Mouse (Mus musculus) kidney, embryonic 14.5 days (tissue): ENCODE data around the gene Pdzd11. TPM values are rescaled to one million over a fixed set of nuclear protein-coding genes. Genes with fewer than 3 reads are reported as not detected.

Experiments
- ATAC-seq: fragments of 200-750 bp; cut with Nextera tagmentation; 2 replicates; pipeline ENCODE4 v1.8.0; 2017; ENCODE audit warnings: moderate number of reproducible peaks, mild to moderate bottlenecking, moderate TSS enrichment, moderate library complexity; ENCODE audit not compliant: low FRiP score, low TSS enrichment
- H3K27ac ChIP-seq: fragments of 300-500 bp; sonication (generic); 2 replicates; pipeline ENCODE4 v1.5.1; 2014; ENCODE audit warnings: low read depth, mild to moderate bottlenecking, low read length, moderate library complexity, mixed read lengths
- H3K27me3 ChIP-seq: fragments of 300-500 bp; sonication (generic); 2 replicates; pipeline ENCODE4 v1.6.1; 2014; ENCODE audit warnings: mild to moderate bottlenecking, low read length; ENCODE audit not compliant: control insufficient read depth, insufficient read depth
- H3K36me3 ChIP-seq: fragments of 300-500 bp; sonication (generic); 2 replicates; pipeline ENCODE4 v1.6.1; 2014; ENCODE audit warnings: low read length, mixed read lengths; ENCODE audit not compliant: control insufficient read depth, insufficient read depth
- H3K4me1 ChIP-seq: fragments of 300-500 bp; sonication (generic); 2 replicates; pipeline ENCODE4 v1.6.1; 2014; ENCODE audit warnings: low read length, mixed read lengths; ENCODE audit not compliant: control insufficient read depth, insufficient read depth
- H3K4me2 ChIP-seq: fragments of 300-500 bp; sonication (generic); replicated peaks from 2 replicates; pipeline ENCODE4 v1.6.1; 2014; ENCODE audit warnings: low read depth, mild to moderate bottlenecking, low read length
- H3K4me3 ChIP-seq: fragments of 300-500 bp; sonication (generic); 2 replicates; pipeline ENCODE4 v1.5.1; 2014; ENCODE audit warnings: mild to moderate bottlenecking, low read length
- H3K9ac ChIP-seq: fragments of 300-500 bp; sonication (generic); 2 replicates; pipeline ENCODE4 v1.6.1; 2014; ENCODE audit warnings: low read depth, mild to moderate bottlenecking, low read length, moderate library complexity
- H3K9me3 ChIP-seq: fragments of 300-500 bp; sonication (generic); 2 replicates; pipeline ENCODE4 v1.6.1; 2016; ENCODE audit warnings: low read length; ENCODE audit not compliant: control insufficient read depth
- WGBS: fragments of 180-500 bp; shearing (Covaris S2); extraction: QIAGEN DNeasy Blood & Tissue Kit; methylation state at CpG from one replicate; pipeline ENCODE4 v1.1.7; 2014; 5-methylcytosine and 5-hydroxymethylcytosine counted together
- polyA plus RNA-seq: library from polyadenylated mRNA; unstranded; fragments of >200 nt; fragmentation: Nextera tagmentation; extraction: Ambion mirVana; gene quantifications from 2 replicates; pipeline ENCODE4 v1.2.1, GENCODE M21; 2014

Pdzd11 gene
- 109 and 131 TPM in 2 replicates for polyA plus RNA-seq

DNA sequence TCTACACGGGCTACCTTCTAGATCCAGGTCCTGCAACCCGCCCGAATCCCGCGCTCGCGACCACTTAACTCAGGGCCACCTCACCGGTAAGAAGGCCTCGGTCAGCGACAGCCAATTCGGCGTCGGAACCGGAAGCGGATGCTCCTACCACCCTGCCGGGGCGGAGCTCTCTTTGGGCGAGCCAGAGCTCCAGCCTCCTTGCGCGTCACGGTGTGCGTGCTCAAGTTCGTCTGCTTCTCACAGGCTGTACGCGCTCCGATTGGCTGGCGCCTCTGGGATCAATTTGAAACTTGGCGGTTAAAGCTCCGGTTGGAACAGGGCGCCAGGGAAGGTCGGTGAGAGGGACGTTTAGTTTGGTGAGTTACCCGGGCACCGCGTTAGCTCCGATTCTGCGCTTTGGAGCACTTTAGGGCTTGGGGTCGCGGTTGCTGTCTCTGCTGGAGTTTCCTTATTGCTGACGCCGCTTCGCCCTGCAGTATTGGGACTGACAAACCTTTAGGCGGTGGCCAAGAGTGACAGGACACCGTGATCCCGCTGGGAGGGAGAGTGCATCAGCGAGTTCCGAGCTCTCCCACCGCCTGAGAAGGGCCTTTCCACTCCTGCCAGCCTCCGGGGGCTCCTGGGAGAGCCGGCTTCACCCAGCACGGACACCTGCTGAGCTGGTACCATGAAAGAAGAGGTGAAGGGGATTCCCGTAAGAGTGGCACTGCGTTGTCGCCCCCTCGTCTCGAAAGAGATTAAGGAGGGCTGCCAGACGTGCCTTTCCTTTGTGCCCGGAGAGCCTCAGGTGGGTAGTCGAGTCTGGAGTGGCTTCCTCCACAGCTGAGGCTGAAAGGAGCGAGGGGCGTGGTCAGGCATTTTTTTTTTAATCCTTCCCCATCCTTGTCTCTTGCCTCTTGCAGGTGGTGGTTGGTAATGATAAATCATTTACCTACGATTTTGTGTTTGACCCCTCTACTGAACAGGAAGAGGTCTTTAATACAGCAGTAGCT lies at the start of gene Pdzd11:
Gene Pdzd11, minus strand, starts transcription at position 767 of the 992 bp plus-strand sequence.
- ATAC-seq: peak; percentile 99
- Histone ChIP-seq H3K36me3 (peaks cover 9% of the 10 kb centered on the region; the same call in 1 of the 2 replicates), H3K4me3 (peak within 1 kb of the TSS; percentile 65), H3K9me3 (no peaks in the 10 kb centered on the region), H3K27ac (peak within 1 kb of the TSS; percentile 82), H3K4me2 (peak within 1 kb of the TSS; percentile 49), H3K27me3 (no peaks in the 10 kb centered on the region), H3K9ac (peak within 1 kb of the TSS; percentile 79), H3K4me1 (0 out of 2 replicates have a peak, but pooled peaks cover 6% of the 10 kb centered on the region)
- 27% methylated on average over 62 of the region's 62 CpGs for WGBS

- H3K27me3 ChIP-seq: no peaks in the 10 kb centered on the region
- 90% methylated on average over 2 of the region's 2 CpGs for WGBS
These were observed 38.5 kb upstream of the Pdzd11 start for GRCm38 (mm10) chrX:100664825-100665224.

GRCm38 (mm10) chrX:100652848-100653247 lies 26.5 kb upstream of the Pdzd11 start:
- H3K27me3 ChIP-seq: no peaks in the 10 kb centered on the region
- no peak for ATAC-seq

More at GRCm38 (mm10) chrX:100664825-100665224, 38.5 kb upstream of the Pdzd11 start:
- Histone ChIP-seq H3K4me3 (no peak overlapping the region), H3K9ac (no peak overlapping the region), H3K4me1 (no peaks in the 10 kb centered on the region), H3K27ac (no peak overlapping the region), H3K4me2 (no peak overlapping the region), H3K9me3 (no peaks in the 10 kb centered on the region), H3K36me3 (peaks cover 7% of the 10 kb centered on the region; the same call in 1 of the 2 replicates)
- ATAC-seq: no peak

DNA sequence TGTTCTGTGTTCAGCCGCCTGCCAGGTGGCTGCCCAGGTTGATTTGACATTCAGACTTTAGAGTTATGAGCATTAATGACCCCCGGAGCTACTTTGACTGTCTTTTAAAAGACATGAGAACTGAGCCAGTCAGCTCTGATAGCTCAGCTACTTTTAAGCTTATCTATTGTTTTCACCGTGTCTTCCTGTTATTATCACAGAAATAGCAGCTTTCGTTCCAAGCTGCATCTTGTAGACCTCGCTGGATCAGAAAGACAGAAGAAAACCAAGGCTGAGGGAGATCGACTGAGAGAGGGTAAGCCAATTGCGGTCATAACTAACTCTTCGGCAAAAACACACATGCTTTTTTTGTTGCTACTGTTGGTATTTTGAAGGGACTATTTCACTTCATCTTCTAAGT lies 12.1 kb upstream of the Pdzd11 start:
- Histone ChIP-seq H3K4me2 (no peak overlapping the region), H3K27me3 (no peaks in the 10 kb centered on the region), H3K27ac (no peak overlapping the region), H3K36me3 (peaks cover 21% of the 10 kb centered on the region; the same call in 1 of the 2 replicates), H3K9ac (no peak overlapping the region), H3K9me3 (no peaks in the 10 kb centered on the region), H3K4me1 (no peaks in the 10 kb centered on the region), H3K4me3 (no peak overlapping the region)
- WGBS: 88% methylated on average over 8 of the region's 8 CpGs
- ATAC-seq: no peak

More at GRCm38 (mm10) chrX:100652848-100653247, 26.5 kb upstream of the Pdzd11 start:
- Histone ChIP-seq H3K4me3 (no peak overlapping the region), H3K27ac (no peak overlapping the region), H3K36me3 (no peaks in the 10 kb centered on the region; the same call in 1 of the 2 replicates), H3K4me2 (no peak overlapping the region), H3K9ac (no peak overlapping the region), H3K4me1 (no peaks in the 10 kb centered on the region), H3K9me3 (no peaks in the 10 kb centered on the region)

- H3K4me3 ChIP-seq: no peak overlapping the region
- no peak overlapping the region for H3K27ac ChIP-seq
- no peak overlapping the region for H3K4me2 ChIP-seq
- 94% methylated on average over 2 of the region's 2 CpGs for WGBS
- H3K9me3 ChIP-seq: no peaks in the 10 kb centered on the region
- no peaks in the 10 kb centered on the region for H3K36me3 ChIP-seq
- no peak for ATAC-seq
- H3K9ac ChIP-seq: no peak overlapping the region
- H3K4me1 ChIP-seq: 0 out of 2 replicates have a peak, but pooled peaks cover 6% of the 10 kb centered on the region
- H3K27me3 ChIP-seq: no peaks in the 10 kb centered on the region
These were observed 2.7 kb upstream of the Pdzd11 start for GRCm38 (mm10) chrX:100629076-100629475.

DNA sequence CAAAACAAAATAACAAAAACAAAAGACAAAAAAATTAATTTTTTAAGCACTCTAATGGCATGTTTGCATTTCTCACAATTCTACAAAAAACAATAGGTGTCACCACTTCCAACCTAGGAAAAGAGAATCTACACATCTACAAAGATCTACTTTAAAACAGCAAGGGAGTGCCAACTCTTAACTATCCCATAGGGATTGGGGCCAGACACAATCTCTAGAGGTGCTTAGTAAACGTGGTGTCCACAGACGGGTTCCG lies 894 bp downstream of the Pdzd11 start, which contains the start of gene Kif4:
Gene Kif4, plus strand, starts transcription at position 192 of the 256 bp plus-strand sequence.
- Histone ChIP-seq H3K36me3 (peaks cover 9% of the 10 kb centered on the region; the same call in 1 of the 2 replicates), H3K4me3 (peak within 1 kb of the TSS; percentile 65), H3K27me3 (no peaks in the 10 kb centered on the region), H3K27ac (peak within 1 kb of the TSS; percentile 82), H3K9ac (peak within 1 kb of the TSS; percentile 79), H3K4me1 (0 out of 2 replicates have a peak, but pooled peaks cover 6% of the 10 kb centered on the region), H3K9me3 (no peaks in the 10 kb centered on the region), H3K4me2 (peak within 1 kb of the TSS; percentile 49)
- WGBS: 23% methylated on average over 3 of the region's 3 CpGs
- no peak for ATAC-seq

DNA sequence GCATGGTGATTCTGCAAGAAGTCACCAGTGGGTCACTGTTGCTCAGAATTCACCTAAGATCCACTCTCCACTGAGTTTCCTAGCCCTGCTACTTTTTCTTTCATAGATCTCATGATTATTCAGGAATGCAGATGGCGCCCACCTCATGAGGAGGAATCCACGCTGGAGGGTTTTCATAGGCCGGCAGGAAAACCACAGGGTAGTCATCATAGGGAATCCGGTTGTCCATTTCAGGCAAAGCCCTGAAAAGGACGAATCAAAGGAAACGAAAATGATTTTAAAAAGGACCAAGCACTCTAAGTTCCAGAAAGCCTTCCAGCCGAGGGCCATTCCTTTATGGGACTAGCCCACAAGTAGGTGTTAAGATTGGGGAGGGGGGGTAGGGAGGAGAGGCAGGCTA lies 1.2 kb downstream of the Pdzd11 start:
- 0 out of 2 replicates have a peak, but pooled peaks have one; percentile 18 for ATAC-seq
- Histone ChIP-seq H3K4me3 (peak overlapping the region; percentile 65), H3K27ac (no peak overlapping the region), H3K27me3 (no peaks in the 10 kb centered on the region), H3K36me3 (peaks cover 9% of the 10 kb centered on the region; the same call in 1 of the 2 replicates), H3K4me2 (peak overlapping the region; percentile 48), H3K9ac (peak overlapping the region; percentile 58), H3K4me1 (0 out of 2 replicates have a peak, but pooled peaks cover 6% of the 10 kb centered on the region), H3K9me3 (no peaks in the 10 kb centered on the region)
- WGBS: 43% methylated on average over 7 of the region's 7 CpGs

DNA sequence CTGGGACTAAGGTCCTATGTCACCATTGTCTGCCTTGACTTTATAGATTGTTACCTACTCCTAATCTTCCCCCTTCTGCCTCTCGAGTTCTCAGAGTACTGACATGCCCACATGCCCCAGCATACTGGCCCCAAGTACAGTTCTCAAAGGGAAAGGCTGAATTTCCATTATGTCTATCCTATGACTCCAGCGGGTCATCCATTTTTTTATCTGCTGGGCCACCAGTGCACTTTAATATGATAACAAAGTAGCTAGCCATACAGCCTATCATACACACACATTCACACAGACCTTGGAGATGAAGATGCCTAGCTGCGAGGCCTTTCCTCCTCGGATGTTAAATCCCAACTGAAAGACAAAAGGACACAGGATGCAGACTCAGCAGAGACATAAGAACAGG lies 2.1 kb downstream of the Pdzd11 start:
- Histone ChIP-seq H3K4me2 (no peak overlapping the region), H3K4me3 (no peak overlapping the region; the same call in 1 of the 2 replicates), H3K27ac (no peak overlapping the region), H3K27me3 (no peaks in the 10 kb centered on the region), H3K9me3 (no peaks in the 10 kb centered on the region), H3K4me1 (0 out of 2 replicates have a peak, but pooled peaks cover 6% of the 10 kb centered on the region), H3K9ac (no peak overlapping the region), H3K36me3 (peaks cover 9% of the 10 kb centered on the region; the same call in 1 of the 2 replicates)
- no peak for ATAC-seq
- 91% methylated on average over 4 of the region's 4 CpGs for WGBS

- Histone ChIP-seq H3K27ac (no peak overlapping the region), H3K9ac (no peak overlapping the region), H3K9me3 (no peaks in the 10 kb centered on the region), H3K36me3 (peaks cover 9% of the 10 kb centered on the region; the same call in 1 of the 2 replicates), H3K4me2 (no peak overlapping the region), H3K4me1 (no peaks in the 10 kb centered on the region), H3K4me3 (no peak overlapping the region), H3K27me3 (no peaks in the 10 kb centered on the region)
- 69% methylated on average over 2 of the region's 2 CpGs for WGBS
- no peak for ATAC-seq
These were observed 5.0 kb downstream of the Pdzd11 start for GRCm38 (mm10) chrX:100621366-100621765.
